In the genomic region with DNA sequence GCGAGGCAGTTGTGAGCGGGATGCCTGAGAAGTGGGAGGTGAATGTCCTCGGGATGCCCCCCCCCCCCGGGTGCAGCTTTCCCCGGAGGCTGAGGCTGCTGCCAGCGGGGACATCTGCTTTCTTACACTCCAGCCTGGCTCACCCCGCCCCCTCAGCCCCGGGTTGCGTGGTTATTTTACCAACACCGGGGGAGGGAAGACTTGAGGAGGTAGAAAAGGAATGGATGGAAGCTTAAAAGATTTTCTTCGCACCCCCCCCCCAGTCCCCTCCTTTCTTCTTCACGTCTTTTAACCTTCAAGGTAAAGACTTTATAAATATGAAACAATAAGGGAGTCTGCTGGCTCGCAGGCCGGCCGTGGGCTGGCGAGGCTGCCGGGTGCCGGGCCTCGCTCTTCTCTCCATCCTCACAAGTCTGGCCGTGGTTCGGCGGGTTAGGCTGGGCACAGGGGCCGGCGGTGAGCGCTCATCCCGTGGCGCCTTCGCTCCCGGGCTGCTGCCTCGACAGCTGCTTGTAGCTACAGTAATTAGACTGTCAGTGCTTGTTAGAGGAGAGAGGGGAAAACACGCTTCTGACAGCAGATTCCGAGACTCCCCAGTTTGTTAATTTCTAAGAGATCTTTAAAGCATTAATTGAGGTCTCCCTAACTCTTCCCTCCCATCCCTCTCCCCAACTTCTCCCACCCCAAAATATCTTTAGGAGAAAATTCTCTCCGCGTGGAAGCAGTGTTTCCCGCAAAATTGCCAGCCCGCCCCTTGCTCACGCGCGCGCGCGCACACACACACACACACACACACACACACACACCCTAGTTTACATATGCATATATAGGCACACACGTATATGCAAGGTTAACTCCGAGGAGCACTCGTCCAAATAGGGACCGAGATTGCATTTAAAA, we compare ENCODE assay signal across 8 mouse cellular contexts. TPM values are rescaled to one million over a fixed set of nuclear protein-coding genes. Genes with fewer than 3 reads are reported as not detected.
DNase-seq lines count a peak whose midpoint lies in the region; ATAC-seq and TF ChIP-seq lines count a peak whose summit lies in the region.

No protein-coding gene starts in this region.

- no peak overlapping the region for H3K27ac ChIP-seq in spleen, adult 2 months (ENCODE audit: insufficient read depth, low read length)
- no peak overlapping the region for H3K27ac ChIP-seq in intestine, embryonic 16.5 days (ENCODE audit: low read length)
- peak overlapping the region; percentile 87 for H3K27ac ChIP-seq in limb, embryonic 10.5 days
- peak overlapping the region; percentile 95 for H3K27ac ChIP-seq in midbrain, embryonic 16.5 days (ENCODE audit: low read length)

- H3K4me3 ChIP-seq in spleen, adult 2 months (ENCODE audit: extremely low read depth, insufficient read depth, insufficient read length), result peak overlapping the region; percentile 30; the same call in 1 of the 2 replicates
- peak overlapping the region; percentile 60 for H3K4me3 ChIP-seq in intestine, embryonic 16.5 days (ENCODE audit: low read length)
- H3K4me3 ChIP-seq in limb, embryonic 10.5 days, result peak overlapping the region; percentile 65
- peak overlapping the region; percentile 62 for H3K4me3 ChIP-seq in midbrain, embryonic 16.5 days (ENCODE audit: low read depth, low read length)

- no peak for TF ChIP-seq POLR2A in spleen, adult 2 months (IDR thresholded peaks at IDR 0.05; ENCODE audit: low read depth, low read length)

- peaks cover 13% of the 10 kb centered on the region for H3K36me3 ChIP-seq in spleen, adult 2 months (ENCODE audit: control insufficient read depth, insufficient read depth, low read length)
- H3K36me3 ChIP-seq in intestine, embryonic 16.5 days (ENCODE audit: control insufficient read depth, insufficient read depth, low read length), result no peaks in the 10 kb centered on the region
- H3K36me3 ChIP-seq in limb, embryonic 10.5 days, result no peaks in the 10 kb centered on the region
- no peaks in the 10 kb centered on the region for H3K36me3 ChIP-seq in midbrain, embryonic 16.5 days (ENCODE audit: control insufficient read depth, insufficient read depth, low read length)

- H3K27me3 ChIP-seq in spleen, adult 2 months (ENCODE audit: control insufficient read depth, insufficient read depth, low read length), result peaks cover 14% of the 10 kb centered on the region
- peaks cover 7% of the 10 kb centered on the region for H3K27me3 ChIP-seq in intestine, embryonic 16.5 days (replicated peaks; ENCODE audit: control insufficient read depth, insufficient read depth, low read length)
- H3K27me3 ChIP-seq in limb, embryonic 10.5 days (ENCODE audit: low read depth, poor library complexity, severe bottlenecking), result peaks cover 21% of the 10 kb centered on the region
- peaks cover 2% of the 10 kb centered on the region; the same call in 1 of the 2 replicates for H3K27me3 ChIP-seq in midbrain, embryonic 16.5 days (ENCODE audit: control insufficient read depth, insufficient read depth, low read depth, low read length)

- 6% methylated on average over 46 of the region's 46 CpGs for WGBS in spleen, adult 2 months
- 1% methylated on average over 46 of the region's 46 CpGs for WGBS in intestine, embryonic 16.5 days
- under 1% methylated on average over 46 of the region's 46 CpGs for WGBS in limb, embryonic 10.5 days
- under 1% methylated on average over 43 of the region's 46 CpGs for WGBS in midbrain, embryonic 16.5 days

- peak; percentile 58 for ATAC-seq in intestine, embryonic 16.5 days
- ATAC-seq in midbrain, embryonic 16.5 days, result peak; percentile 80

- H3K4me1 ChIP-seq in spleen, adult 2 months (ENCODE audit: control insufficient read depth, insufficient read depth, insufficient read length), result peaks cover 8% of the 10 kb centered on the region; the same call in 1 of the 2 replicates
- H3K4me1 ChIP-seq in intestine, embryonic 16.5 days (ENCODE audit: control insufficient read depth, insufficient read depth, low read length), result peaks cover 11% of the 10 kb centered on the region
- peaks cover 23% of the 10 kb centered on the region for H3K4me1 ChIP-seq in limb, embryonic 10.5 days
- H3K4me1 ChIP-seq in midbrain, embryonic 16.5 days (ENCODE audit: control insufficient read depth, insufficient read depth, low read length), result peaks cover 5% of the 10 kb centered on the region; the same call in 1 of the 2 replicates

- peak overlapping the region; percentile 99 for H3K4me2 ChIP-seq in intestine, embryonic 16.5 days (ENCODE audit: low read depth, low read length)
- H3K4me2 ChIP-seq in midbrain, embryonic 16.5 days (ENCODE audit: low read length), result peak overlapping the region; percentile 84

- DNase-seq in spleen, adult 2 months (ENCODE audit: low read depth in 1 of 2, low spot score in 2 of 2), result no peak
- DNase-seq in spleen, postnatal 36 days (ENCODE audit: low spot score in 2 of 2), result no peak
- peak; percentile 78 to 84 for DNase-seq in cerebellum, postnatal 10 days
- peak; percentile 68 to 80 for DNase-seq in frontal cortex, postnatal 10 days (ENCODE audit: low spot score in 2 of 2)
- peak; percentile 72 for DNase-seq in limb, embryonic 10.5 days (ENCODE audit: low spot score)
- peak; percentile 9 to 35 for DNase-seq in thymus, postnatal 36 days

- H3K9ac ChIP-seq in intestine, embryonic 16.5 days (ENCODE audit: low read depth, low read length), result peak overlapping the region; percentile 67
- H3K9ac ChIP-seq in midbrain, embryonic 16.5 days (ENCODE audit: low read depth, low read length), result peak overlapping the region; percentile 87

- no peak for TF ChIP-seq CTCF in spleen, adult 2 months (IDR thresholded peaks at IDR 0.05; ENCODE audit: extremely low read depth, insufficient read depth, insufficient read length, insufficient replicate concordance)

- H3K9me3 ChIP-seq in intestine, embryonic 16.5 days (ENCODE audit: control insufficient read depth, low read length), result no peaks in the 10 kb centered on the region
- no peaks in the 10 kb centered on the region for H3K9me3 ChIP-seq in limb, embryonic 10.5 days (replicated peaks)
- no peaks in the 10 kb centered on the region for H3K9me3 ChIP-seq in midbrain, embryonic 16.5 days (replicated peaks; ENCODE audit: control insufficient read depth, low read length, poor library complexity, severe bottlenecking)

RNA-seq across cellular contexts. Expression of a gene that starts 55.9 kb away (rescaled TPM):
- 5.2 and 7.8 TPM in 2 replicates for polyA plus RNA-seq in spleen, adult 2 months (2012; rRNA removed)
- 156 and 171 TPM in 2 replicates for polyA plus RNA-seq in intestine, embryonic 16.5 days (2015; fragmentation: Nextera tagmentation; extraction: Ambion mirVana)
- polyA plus RNA-seq in limb, embryonic 10.5 days (2016; fragmentation: Nextera tagmentation; extraction: Ambion mirVana), result 245 and 257 TPM in 2 replicates
- polyA plus RNA-seq in midbrain, embryonic 16.5 days (2015; fragmentation: Nextera tagmentation; extraction: Ambion mirVana), result 192 and 195 TPM in 2 replicates

Comparison
In these comparisons a context has a peak if more than half of its experiments do, and no peak if none do; other contexts are left out.
1. DNase-seq: peak in cerebellum, postnatal 10 days (2 of 2), frontal cortex, postnatal 10 days (2 of 2), limb, embryonic 10.5 days (single experiment) and thymus, postnatal 36 days (2 of 2); none in spleen, adult 2 months (0 of 2) and spleen, postnatal 36 days (0 of 2).
2. H3K27ac ChIP-seq: peak in limb, embryonic 10.5 days (single experiment) and midbrain, embryonic 16.5 days (single experiment); none in spleen, adult 2 months (single experiment) and intestine, embryonic 16.5 days (single experiment).
3. RNA of a gene that starts 55.9 kb away (polyA plus RNA-seq): 245 to 257 TPM in limb, embryonic 10.5 days, 192 to 195 TPM in midbrain, embryonic 16.5 days and 156 to 171 TPM in intestine, embryonic 16.5 days; 5.2 to 7.8 TPM in spleen, adult 2 months; every median in the first group is over 10 times any median in the second.
4. Peak in every context shown above with its lines, with median percentiles within 50 percentile points of each other: H3K4me3 ChIP-seq.